Mouse (Mus musculus) G1E (cell line): Measurements from ENCODE around the gene Zfp760.

Experiments
- CTCF ChIP-seq: IDR thresholded peaks from 2 replicates; pipeline ENCODE4 v1.5.1; 2012; ENCODE audit warnings: low read depth, low read length, inconsistent platforms, mixed read lengths
- GATA1 ChIP-seq: IDR thresholded peaks from 2 replicates; pipeline ENCODE4 v1.6.1; 2012; ENCODE audit warnings: borderline replicate concordance, low read length, inconsistent platforms, mixed read lengths
- GATA2 ChIP-seq: IDR thresholded peaks from 2 replicates; pipeline ENCODE4 v1.6.1; 2012; ENCODE audit warnings: low read depth, low read length, inconsistent platforms, borderline replicate concordance
- POLR2AphosphoS5 ChIP-seq: IDR thresholded peaks from 2 replicates; pipeline ENCODE4 v1.6.1; 2012; ENCODE audit warnings: low read depth, low read length, inconsistent platforms; ENCODE audit not compliant: insufficient replicate concordance

DNA sequence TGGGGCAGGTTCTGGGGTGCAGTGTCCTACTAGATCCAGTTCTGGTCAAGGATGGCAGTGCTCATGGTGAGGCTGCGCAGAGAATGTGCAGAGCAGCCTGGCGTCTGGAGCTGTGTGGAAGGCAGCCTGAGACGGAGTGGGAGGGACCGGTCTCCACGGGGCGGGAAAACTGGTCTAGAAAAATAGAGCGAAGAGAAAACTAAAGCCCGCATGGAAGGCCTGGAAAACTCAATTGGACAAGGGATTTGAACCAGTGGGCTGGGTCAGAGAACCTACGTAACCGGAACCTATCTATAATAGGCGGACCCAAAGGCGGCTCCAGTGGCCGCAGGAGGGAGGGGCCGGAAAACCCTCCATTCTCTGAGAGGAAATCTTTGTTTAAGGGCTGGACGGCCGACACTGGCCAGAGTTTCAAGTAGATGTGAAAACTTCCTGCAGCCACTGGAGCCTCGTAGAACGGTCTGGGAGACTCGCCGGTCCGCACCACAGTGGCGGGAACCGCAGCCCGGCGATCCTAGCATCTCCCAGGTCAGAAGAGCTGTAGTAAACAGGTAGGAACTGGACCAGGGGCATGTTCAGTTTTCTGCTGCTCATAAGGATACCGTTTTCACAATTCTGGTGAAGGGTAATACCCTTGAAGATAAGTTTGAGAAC is at the start of gene Zfp760:
- TF ChIP-seq CTCF (no peak), GATA1 (no peak), POLR2AphosphoS5 (no peak), GATA2 (no peak)
